Mouse (Mus musculus) gastrocnemius, adult 18-20 months (tissue): ENCODE results near the gene Macrod1. TPM values are rescaled to one million over a fixed set of nuclear protein-coding genes. Genes with fewer than 3 reads are reported as not detected.

ENCODE experiments used
- DNase-seq: peaks from one replicate; pipeline ENCODE4 v3.0.0; 2021; ENCODE audit warnings: low spot score
- total RNA-seq, 2 experiments: library from RNA; stranded (reverse); gene quantifications; 2 replicates each; pipeline ENCODE4 v1.2.3; 2021

The Macrod1 gene
- total RNA-seq, 2 experiments from 2014 or later, result 276 to 311 TPM

- DNase-seq, result no peak
These were observed 82.7 kb downstream of the Macrod1 start for GRCm38 (mm10) chr19:7139321-7139720.

GRCm38 (mm10) chr19:7140373-7140772, 83.8 kb downstream of the Macrod1 start:
- no peak for DNase-seq

GRCm38 (mm10) chr19:7140856-7141421, 84.3 kb downstream of the Macrod1 start:
- no peak for DNase-seq

- DNase-seq, result no peak
These were observed 85.8 kb downstream of the Macrod1 start for GRCm38 (mm10) chr19:7142207-7142915.

- peak; percentile 52 for DNase-seq
These were observed 87.2 kb downstream of the Macrod1 start for GRCm38 (mm10) chr19:7143854-7144253.

GRCm38 (mm10) chr19:7144458-7144857, 87.8 kb downstream of the Macrod1 start:
- no peak for DNase-seq

- DNase-seq, result no peak
These were observed 89.8 kb downstream of the Macrod1 start for GRCm38 (mm10) chr19:7146376-7146775.

GRCm38 (mm10) chr19:7148096-7148495, 91.5 kb downstream of the Macrod1 start:
- DNase-seq, result no peak

GRCm38 (mm10) chr19:7148541-7149085, 92.0 kb downstream of the Macrod1 start:
- DNase-seq, result no peak

- no peak for DNase-seq
These were observed 92.6 kb downstream of the Macrod1 start for GRCm38 (mm10) chr19:7149158-7149685.

- DNase-seq, result no peak
These were observed 94.8 kb downstream of the Macrod1 start for GRCm38 (mm10) chr19:7151300-7151926.

GRCm38 (mm10) chr19:7151927-7152653, 95.5 kb downstream of the Macrod1 start:
- no peak for DNase-seq

GRCm38 (mm10) chr19:7153232-7153631, 96.6 kb downstream of the Macrod1 start:
- DNase-seq, result peak; percentile 73

- DNase-seq, result no peak
These were observed 98.6 kb downstream of the Macrod1 start for GRCm38 (mm10) chr19:7155196-7155595.

- no peak for DNase-seq
These were observed 101.1 kb downstream of the Macrod1 start for GRCm38 (mm10) chr19:7157734-7158133.

GRCm38 (mm10) chr19:7160151-7160906, 103.7 kb downstream of the Macrod1 start:
- DNase-seq, result no peak

GRCm38 (mm10) chr19:7161064-7161463, 104.5 kb downstream of the Macrod1 start:
- DNase-seq, result no peak

GRCm38 (mm10) chr19:7164238-7164637, 107.6 kb downstream of the Macrod1 start:
- peak; percentile 71 for DNase-seq

GRCm38 (mm10) chr19:7164820-7165323, 108.3 kb downstream of the Macrod1 start:
- no peak for DNase-seq

GRCm38 (mm10) chr19:7165509-7166199, 109.0 kb downstream of the Macrod1 start:
- no peak for DNase-seq
